Mouse (Mus musculus) lung, embryonic 15.5 days (tissue): ENCODE measurements around the gene Zfp385b. TPM values are rescaled to one million over a fixed set of nuclear protein-coding genes. Genes with fewer than 3 reads are reported as not detected.

Source experiments
- ATAC-seq: fragments of 200-750 bp; cut with Nextera tagmentation; 2 replicates; pipeline ENCODE4 v1.8.0; 2017; ENCODE audit warnings: moderate number of reproducible peaks, borderline replicate concordance; ENCODE audit not compliant: low FRiP score, low TSS enrichment; ENCODE audit errors: extremely low read depth
- H3K27ac ChIP-seq: fragments of 300-500 bp; sonication (generic); 2 replicates; pipeline ENCODE4 v1.5.1; 2015; ENCODE audit warnings: moderate library complexity, mild to moderate bottlenecking, inconsistent platforms
- H3K27me3 ChIP-seq: fragments of 300-500 bp; sonication (generic); 2 replicates; pipeline ENCODE4 v1.6.1; 2015; ENCODE audit warnings: inconsistent platforms
- H3K36me3 ChIP-seq: fragments of 300-500 bp; sonication (generic); 2 replicates; pipeline ENCODE4 v1.6.1; 2015; ENCODE audit warnings: inconsistent platforms
- H3K4me1 ChIP-seq: fragments of 300-500 bp; sonication (generic); 2 replicates; pipeline ENCODE4 v1.6.1; 2015; ENCODE audit warnings: inconsistent platforms
- H3K4me2 ChIP-seq: fragments of 300-500 bp; sonication (generic); 2 replicates; pipeline ENCODE4 v1.6.1; 2015; ENCODE audit warnings: inconsistent platforms, mild to moderate bottlenecking, moderate library complexity
- H3K4me3 ChIP-seq: fragments of 300-500 bp; sonication (generic); 2 replicates; pipeline ENCODE4 v1.5.1; 2015; ENCODE audit warnings: mild to moderate bottlenecking, inconsistent platforms
- H3K9ac ChIP-seq: fragments of 300-500 bp; sonication (generic); 2 replicates; pipeline ENCODE4 v1.6.1; 2015; ENCODE audit warnings: inconsistent platforms
- H3K9me3 ChIP-seq: fragments of 300-500 bp; sonication (generic); 2 replicates; pipeline ENCODE4 v1.6.1; 2016; ENCODE audit warnings: inconsistent platforms
- WGBS: fragments of 180-500 bp; shearing (Covaris S2); methylation state at CpG from one replicate; pipeline ENCODE4 v1.1.7; 2015; 5-methylcytosine and 5-hydroxymethylcytosine counted together
- polyA plus RNA-seq: library from polyadenylated mRNA; unstranded; fragments of >200 nt; fragmentation: Nextera tagmentation; extraction: Ambion mirVana; gene quantifications from 2 replicates; pipeline ENCODE4 v1.2.1, GENCODE M21; 2015

The Zfp385b gene
- polyA plus RNA-seq, 1 experiment from 2014 or later = 4.9 TPM

- Histone ChIP-seq H3K9ac (no peak overlapping the region), H3K4me3 (no peak overlapping the region), H3K36me3 (no peaks in the 10 kb centered on the region), H3K4me2 (no peak overlapping the region), H3K27ac (no peak overlapping the region), H3K27me3 (no peaks in the 10 kb centered on the region), H3K9me3 (no peaks in the 10 kb centered on the region), H3K4me1 (no peaks in the 10 kb centered on the region)
- no peak for ATAC-seq
- 64% methylated on average over 7 of the region's 7 CpGs for WGBS
Observed at GRCm38 (mm10) chr2:77745246-77745645, 74.2 kb downstream of the Zfp385b start.

- Histone ChIP-seq H3K4me2 (no peak overlapping the region), H3K27ac (no peak overlapping the region), H3K9ac (no peak overlapping the region), H3K9me3 (no peaks in the 10 kb centered on the region), H3K36me3 (no peaks in the 10 kb centered on the region), H3K4me3 (no peak overlapping the region), H3K4me1 (no peaks in the 10 kb centered on the region), H3K27me3 (no peaks in the 10 kb centered on the region)
- ATAC-seq = no peak
- WGBS = 52% methylated on average over 4 of the region's 4 CpGs
Observed at GRCm38 (mm10) chr2:77742359-77742758, 77.1 kb downstream of the Zfp385b start.

GRCm38 (mm10) chr2:77730196-77730595 is 89.2 kb downstream of the Zfp385b start:
- no peak overlapping the region for H3K4me3 ChIP-seq
- no peak for ATAC-seq
- WGBS = 75% methylated on average over 2 of the region's 2 CpGs

GRCm38 (mm10) chr2:77726798-77727197 is 92.6 kb downstream of the Zfp385b start:
- Histone ChIP-seq H3K4me1 (no peaks in the 10 kb centered on the region), H3K4me2 (no peak overlapping the region), H3K4me3 (no peak overlapping the region), H3K27ac (no peak overlapping the region), H3K36me3 (no peaks in the 10 kb centered on the region), H3K9ac (no peak overlapping the region), H3K9me3 (no peaks in the 10 kb centered on the region), H3K27me3 (no peaks in the 10 kb centered on the region)
- ATAC-seq = no peak
- 76% methylated on average over 7 of the region's 7 CpGs for WGBS

More at GRCm38 (mm10) chr2:77730196-77730595, 89.2 kb downstream of the Zfp385b start:
- H3K4me2 ChIP-seq = no peak overlapping the region
- no peak overlapping the region for H3K27ac ChIP-seq
- H3K9me3 ChIP-seq = no peaks in the 10 kb centered on the region
- no peak overlapping the region for H3K9ac ChIP-seq
- H3K36me3 ChIP-seq = no peaks in the 10 kb centered on the region
- no peaks in the 10 kb centered on the region for H3K27me3 ChIP-seq
- H3K4me1 ChIP-seq = no peaks in the 10 kb centered on the region

- 77% methylated on average over 4 of the region's 4 CpGs for WGBS
Observed at GRCm38 (mm10) chr2:77720806-77721205, 98.6 kb downstream of the Zfp385b start.

GRCm38 (mm10) chr2:77716367-77716766 is 103.1 kb downstream of the Zfp385b start:
- WGBS = 88% methylated on average over 3 of the region's 3 CpGs
- no peaks in the 10 kb centered on the region for H3K4me1 ChIP-seq
- ATAC-seq = no peak
- H3K9me3 ChIP-seq = no peaks in the 10 kb centered on the region
- H3K27me3 ChIP-seq = no peaks in the 10 kb centered on the region
- no peak overlapping the region for H3K9ac ChIP-seq
- H3K4me2 ChIP-seq = no peak overlapping the region
- H3K36me3 ChIP-seq = no peaks in the 10 kb centered on the region
- no peak overlapping the region for H3K4me3 ChIP-seq
- no peak overlapping the region for H3K27ac ChIP-seq

More at GRCm38 (mm10) chr2:77720806-77721205, 98.6 kb downstream of the Zfp385b start:
- Histone ChIP-seq H3K9ac (no peak overlapping the region), H3K9me3 (no peaks in the 10 kb centered on the region), H3K36me3 (no peaks in the 10 kb centered on the region), H3K4me2 (no peak overlapping the region), H3K4me1 (no peaks in the 10 kb centered on the region), H3K4me3 (no peak overlapping the region), H3K27ac (no peak overlapping the region), H3K27me3 (no peaks in the 10 kb centered on the region)
- no peak for ATAC-seq

GRCm38 (mm10) chr2:77713886-77714285 is 105.6 kb downstream of the Zfp385b start:
- no peaks in the 10 kb centered on the region for H3K36me3 ChIP-seq
- no peaks in the 10 kb centered on the region for H3K27me3 ChIP-seq
- H3K27ac ChIP-seq = no peak overlapping the region
- no peak overlapping the region for H3K4me2 ChIP-seq
- H3K4me1 ChIP-seq = no peaks in the 10 kb centered on the region
- no peak overlapping the region for H3K4me3 ChIP-seq
- no peaks in the 10 kb centered on the region for H3K9me3 ChIP-seq
- H3K9ac ChIP-seq = no peak overlapping the region
- no peak for ATAC-seq
- 19% methylated on average over 5 of the region's 5 CpGs for WGBS

GRCm38 (mm10) chr2:77711751-77712150 is 107.7 kb downstream of the Zfp385b start:
- Histone ChIP-seq H3K4me2 (no peak overlapping the region), H3K27ac (no peak overlapping the region), H3K27me3 (no peaks in the 10 kb centered on the region), H3K4me1 (no peaks in the 10 kb centered on the region), H3K36me3 (no peaks in the 10 kb centered on the region), H3K9me3 (no peaks in the 10 kb centered on the region), H3K9ac (no peak overlapping the region), H3K4me3 (no peak overlapping the region)
- ATAC-seq = no peak
- whole genome bisulfite sequencing = 55% methylated on average over 1 of the region's 1 CpGs

GRCm38 (mm10) chr2:77709206-77709794 is 110.1 kb downstream of the Zfp385b start:
- ATAC-seq = no peak
- no peak overlapping the region for H3K27ac ChIP-seq
- no peaks in the 10 kb centered on the region for H3K36me3 ChIP-seq
- WGBS = 28% methylated on average over 7 of the region's 7 CpGs
- H3K9ac ChIP-seq = no peak overlapping the region
- H3K4me3 ChIP-seq = no peak overlapping the region
- H3K27me3 ChIP-seq = no peaks in the 10 kb centered on the region
- no peaks in the 10 kb centered on the region for H3K4me1 ChIP-seq
- peak overlapping the region; percentile 42 for H3K4me2 ChIP-seq
- H3K9me3 ChIP-seq = no peaks in the 10 kb centered on the region

GRCm38 (mm10) chr2:77707138-77707537 is 112.3 kb downstream of the Zfp385b start:
- no peaks in the 10 kb centered on the region for H3K27me3 ChIP-seq
- H3K9ac ChIP-seq = no peak overlapping the region
- 74% methylated on average over 9 of the region's 9 CpGs for WGBS
- no peaks in the 10 kb centered on the region for H3K36me3 ChIP-seq
- no peak for ATAC-seq
- H3K27ac ChIP-seq = no peak overlapping the region
- no peak overlapping the region for H3K4me3 ChIP-seq
- H3K4me2 ChIP-seq = no peak overlapping the region
- peaks cover 8% of the 10 kb centered on the region; the same call in 1 of the 2 replicates for H3K4me1 ChIP-seq
- no peaks in the 10 kb centered on the region for H3K9me3 ChIP-seq

- WGBS = 81% methylated on average over 2 of the region's 2 CpGs
- no peaks in the 10 kb centered on the region for H3K36me3 ChIP-seq
- no peak overlapping the region for H3K4me3 ChIP-seq
- no peaks in the 10 kb centered on the region for H3K9me3 ChIP-seq
- no peak overlapping the region for H3K4me2 ChIP-seq
- no peak overlapping the region for H3K27ac ChIP-seq
- H3K9ac ChIP-seq = no peak overlapping the region
- ATAC-seq = no peak
- no peaks in the 10 kb centered on the region for H3K27me3 ChIP-seq
- H3K4me1 ChIP-seq = peaks cover 8% of the 10 kb centered on the region; the same call in 1 of the 2 replicates
Observed at GRCm38 (mm10) chr2:77705476-77705875, 114.0 kb downstream of the Zfp385b start.

- peak overlapping the region; percentile 27 for H3K4me3 ChIP-seq
- no peak overlapping the region for H3K9ac ChIP-seq
- no peaks in the 10 kb centered on the region for H3K9me3 ChIP-seq
- H3K4me2 ChIP-seq = peak overlapping the region; percentile 58
- no peaks in the 10 kb centered on the region for H3K27me3 ChIP-seq
- H3K27ac ChIP-seq = no peak overlapping the region
- peaks cover 8% of the 10 kb centered on the region; the same call in 1 of the 2 replicates for H3K4me1 ChIP-seq
- WGBS = 18% methylated on average over 19 of the region's 19 CpGs
- no peaks in the 10 kb centered on the region for H3K36me3 ChIP-seq
- ATAC-seq = no peak
Observed at GRCm38 (mm10) chr2:77703080-77703479, 116.4 kb downstream of the Zfp385b start.

- WGBS = 72% methylated on average over 8 of the region's 8 CpGs
- ATAC-seq = no peak
Observed at GRCm38 (mm10) chr2:77691174-77691573, 128.3 kb downstream of the Zfp385b start.

More at GRCm38 (mm10) chr2:77691174-77691573, 128.3 kb downstream of the Zfp385b start:
- no peak overlapping the region for H3K9ac ChIP-seq
- no peak overlapping the region for H3K27ac ChIP-seq
- H3K4me2 ChIP-seq = no peak overlapping the region
- H3K4me3 ChIP-seq = no peak overlapping the region
- H3K4me1 ChIP-seq = no peaks in the 10 kb centered on the region
- H3K9me3 ChIP-seq = no peaks in the 10 kb centered on the region
- no peaks in the 10 kb centered on the region for H3K27me3 ChIP-seq
- H3K36me3 ChIP-seq = no peaks in the 10 kb centered on the region
